Mouse (Mus musculus) mature B cell (primary cell): ENCODE results near the gene Rtn3.
"Not testable (repeated sequence)": the region's sequence is repeated elsewhere in the genome, so short reads cannot be mapped to it uniquely, and the experiment has no call there.

Experiments
- in situ Hi-C: fragments of 300-500 bp; cut with MboI; formaldehyde crosslinking; loops from 2 replicates; pipeline ENCODE4 v1.14.3; 2019

Gene Rtn3

DNA sequence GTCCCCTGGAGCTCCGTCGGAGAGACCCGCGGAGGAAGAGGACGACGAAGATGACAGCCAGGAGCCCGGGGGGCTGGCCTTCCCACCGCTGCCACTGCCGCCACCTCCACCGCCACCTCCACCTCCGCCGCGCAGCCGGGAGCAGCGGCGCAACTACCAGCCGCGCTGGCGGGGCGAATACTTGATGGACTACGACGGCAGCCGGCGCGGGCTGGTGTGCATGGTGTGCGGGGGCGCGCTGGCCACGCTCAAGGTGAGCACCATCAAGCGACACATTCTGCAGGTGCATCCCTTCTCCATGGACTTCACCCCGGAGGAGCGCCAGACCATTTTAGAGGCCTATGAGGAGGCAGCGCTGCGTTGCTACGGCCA is 60.4 kb downstream of the Rtn3 start:
- in situ Hi-C loops: loop anchor here (25.0 kb wide), 1 partner anchor 360 kb away; the partner anchor contains the start of gene Macrod1

DNA sequence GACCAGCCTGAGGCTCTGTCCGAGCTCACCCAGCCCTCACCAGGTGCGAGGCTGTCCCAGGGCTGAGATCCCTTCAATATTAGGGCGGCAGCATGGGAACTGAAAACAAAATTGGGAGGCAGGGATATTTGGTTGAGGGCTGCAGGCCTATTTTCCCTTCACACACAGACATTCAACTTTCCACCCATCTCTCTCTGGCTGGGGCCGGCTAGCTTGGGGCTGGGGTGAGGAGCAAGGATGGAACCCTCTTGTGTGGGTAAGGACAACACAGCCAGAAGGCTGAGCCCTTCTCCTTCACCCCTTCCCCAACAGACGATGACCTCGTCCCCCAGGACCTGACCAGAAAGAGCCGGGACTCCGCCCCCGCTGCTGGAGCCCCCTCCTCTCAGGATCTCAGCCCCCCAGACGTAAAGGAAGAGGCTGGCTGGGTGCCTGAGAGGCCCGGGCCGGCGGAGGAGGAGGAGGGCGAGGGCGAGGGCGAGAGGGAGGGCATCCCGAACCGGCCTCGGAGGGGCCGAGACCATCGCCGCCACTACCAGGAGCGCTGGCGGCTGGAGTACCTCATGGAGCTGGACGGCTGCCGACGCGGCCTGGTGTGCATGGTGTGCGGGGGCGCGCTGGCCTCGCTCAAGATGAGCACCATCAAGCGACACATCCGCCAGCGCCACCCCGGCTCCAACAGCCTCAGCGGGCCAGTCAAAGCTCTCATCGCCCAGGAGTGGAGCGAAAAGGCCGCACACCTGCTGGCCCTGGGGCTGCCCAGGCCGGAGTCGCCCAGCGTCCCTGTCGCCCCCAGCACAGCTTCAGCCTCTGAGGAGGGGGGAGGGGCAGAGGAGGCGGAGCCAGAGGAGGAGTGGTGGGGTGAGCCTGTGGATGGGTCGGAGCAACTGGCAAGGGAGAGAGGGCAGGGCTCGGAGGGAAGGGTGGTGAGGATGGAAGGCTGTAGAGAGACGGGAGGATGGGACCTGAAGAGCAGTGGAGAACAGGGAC is 61.2 kb downstream of the Rtn3 start:
- in situ Hi-C loops: loop anchor here (25.0 kb wide), 1 partner anchor 360 kb away; the partner anchor contains the start of gene Macrod1

DNA sequence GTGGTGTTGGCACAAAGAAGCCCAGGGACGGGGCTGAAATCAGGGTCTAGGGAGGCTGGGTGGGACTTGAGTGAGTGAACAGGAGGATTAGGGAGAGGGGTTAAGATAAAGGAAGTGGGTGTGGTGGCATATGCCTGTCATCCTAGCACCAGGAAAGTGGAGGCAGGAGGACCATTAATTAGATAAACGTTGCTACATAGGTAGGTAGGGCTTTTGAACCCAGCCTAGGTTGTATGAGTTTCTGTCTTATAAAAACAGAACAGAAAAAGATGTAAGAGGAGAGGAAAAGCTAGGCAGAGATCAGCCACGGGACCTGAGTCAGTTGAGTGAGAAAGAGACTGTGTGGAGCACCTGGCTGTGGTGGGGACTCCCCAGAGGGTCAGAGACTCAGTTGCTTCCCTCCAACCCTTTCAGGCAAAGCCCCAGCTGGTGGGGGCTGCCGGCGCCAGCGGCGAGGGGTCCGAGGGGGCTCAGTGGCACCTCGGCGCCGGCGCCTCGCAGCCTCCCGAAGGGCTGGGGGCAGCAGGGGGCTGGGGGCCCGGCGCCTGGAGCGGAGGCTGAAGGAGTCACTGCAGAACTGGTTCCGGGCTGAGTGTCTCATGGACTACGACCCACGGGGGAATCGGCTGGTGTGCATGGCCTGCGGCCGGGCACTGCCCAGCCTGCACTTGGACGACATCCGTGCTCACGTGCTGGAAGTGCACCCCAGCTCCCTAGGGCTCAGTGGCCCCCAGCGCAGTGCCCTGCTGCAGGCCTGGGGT is 62.1 kb downstream of the Rtn3 start:
- in situ Hi-C loops: loop anchor here (25.0 kb wide), 1 partner anchor 359 kb away; the partner anchor contains the start of gene Macrod1

DNA sequence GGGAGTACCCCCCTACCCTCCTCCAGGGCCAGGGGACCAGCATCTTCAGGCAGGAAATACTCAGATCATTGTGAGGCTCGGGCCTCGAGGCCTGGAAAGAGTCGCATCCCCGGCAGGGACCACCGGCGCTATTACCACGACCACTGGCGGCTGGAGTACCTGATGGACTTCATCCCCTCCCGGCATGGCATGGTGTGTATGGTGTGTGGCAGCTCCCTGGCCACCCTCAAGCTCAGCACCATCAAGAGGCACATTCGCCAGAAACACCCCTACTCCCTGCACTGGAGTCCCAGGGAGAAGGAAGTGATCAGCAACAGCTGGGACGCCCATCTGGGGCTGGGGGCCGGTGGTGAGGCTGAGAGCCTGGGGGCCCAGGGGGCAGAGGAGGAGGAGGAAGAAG is 63.0 kb downstream of the Rtn3 start:
- in situ Hi-C loops: loop anchor here (25.0 kb wide), 1 partner anchor 358 kb away; the partner anchor contains the start of gene Macrod1

DNA sequence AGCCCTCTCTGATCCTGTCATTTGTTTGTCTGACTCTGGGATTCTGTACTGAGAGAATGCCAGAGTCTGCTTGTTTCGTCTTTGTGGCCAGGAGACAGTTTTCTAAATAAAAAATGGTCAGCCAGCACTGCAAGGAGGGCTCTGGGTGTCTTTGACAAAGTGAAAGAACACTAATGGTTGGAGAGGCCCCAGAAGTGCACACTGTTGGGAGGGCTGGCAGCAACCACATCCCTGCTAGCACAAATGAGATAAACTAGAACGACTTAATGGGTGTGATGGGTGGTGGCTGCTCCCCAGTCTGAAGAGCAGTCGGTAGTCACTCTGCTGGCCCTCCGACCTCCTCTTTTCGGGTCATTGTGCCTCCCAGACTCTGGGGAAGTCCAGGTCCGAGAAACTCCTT is 63.9 kb downstream of the Rtn3 start:
- in situ Hi-C loops: loop anchor here (10.0 to 25.0 kb wide), 2 partner anchors 154 to 357 kb away; partner anchors contain the start of genes Macrod1 and Rcor2

DNA sequence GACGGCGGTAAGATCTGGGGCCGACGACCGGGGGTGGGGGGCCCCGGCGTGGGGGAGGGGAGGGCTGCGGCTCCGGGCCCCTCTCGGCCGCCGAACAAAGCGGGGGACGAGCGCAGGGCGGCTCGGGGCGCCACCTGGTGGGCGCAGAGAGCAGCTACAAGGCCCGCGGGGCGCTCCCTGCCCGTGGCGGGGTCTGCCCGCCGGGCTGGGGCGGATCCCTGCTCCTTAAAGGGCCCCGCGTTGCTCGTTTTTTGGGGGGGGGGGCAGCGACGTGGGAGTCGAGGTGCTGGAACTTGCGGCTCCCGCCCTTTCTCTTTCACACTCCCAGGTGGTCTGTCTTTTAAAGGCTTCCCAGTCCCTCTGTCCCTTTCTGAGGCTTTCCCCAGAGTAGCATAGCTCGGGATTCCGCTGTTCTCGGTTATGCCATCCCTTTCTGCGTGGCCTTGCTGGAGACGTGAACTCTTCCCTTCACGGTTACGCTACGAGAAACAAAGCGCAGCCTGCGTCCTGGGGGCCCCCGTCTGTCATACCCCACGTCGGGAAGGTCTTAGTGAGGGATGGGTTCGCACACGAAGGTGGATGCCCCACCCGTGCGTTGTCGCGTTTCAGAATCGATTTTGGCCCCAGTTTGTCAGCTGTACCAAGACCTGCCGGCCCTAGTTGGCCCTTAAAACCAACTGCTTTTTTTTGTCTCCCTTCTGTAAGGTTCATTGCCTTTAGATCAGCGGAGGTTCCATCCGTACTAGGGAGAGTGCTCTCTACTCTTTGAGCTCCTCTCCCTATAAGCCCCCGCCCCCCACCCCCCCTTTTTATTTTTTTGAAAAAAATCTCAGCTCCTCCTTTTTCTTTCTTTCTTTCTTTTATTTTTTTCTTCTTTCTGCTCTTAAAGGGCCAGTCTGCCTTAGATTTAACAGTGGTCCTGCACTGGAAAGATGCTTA is 64.9 kb downstream of the Rtn3 start:
- in situ Hi-C loops: loop anchor here (10.0 to 25.0 kb wide), 2 partner anchors 153 to 356 kb away; partner anchors contain the start of genes Macrod1 and Rcor2

DNA sequence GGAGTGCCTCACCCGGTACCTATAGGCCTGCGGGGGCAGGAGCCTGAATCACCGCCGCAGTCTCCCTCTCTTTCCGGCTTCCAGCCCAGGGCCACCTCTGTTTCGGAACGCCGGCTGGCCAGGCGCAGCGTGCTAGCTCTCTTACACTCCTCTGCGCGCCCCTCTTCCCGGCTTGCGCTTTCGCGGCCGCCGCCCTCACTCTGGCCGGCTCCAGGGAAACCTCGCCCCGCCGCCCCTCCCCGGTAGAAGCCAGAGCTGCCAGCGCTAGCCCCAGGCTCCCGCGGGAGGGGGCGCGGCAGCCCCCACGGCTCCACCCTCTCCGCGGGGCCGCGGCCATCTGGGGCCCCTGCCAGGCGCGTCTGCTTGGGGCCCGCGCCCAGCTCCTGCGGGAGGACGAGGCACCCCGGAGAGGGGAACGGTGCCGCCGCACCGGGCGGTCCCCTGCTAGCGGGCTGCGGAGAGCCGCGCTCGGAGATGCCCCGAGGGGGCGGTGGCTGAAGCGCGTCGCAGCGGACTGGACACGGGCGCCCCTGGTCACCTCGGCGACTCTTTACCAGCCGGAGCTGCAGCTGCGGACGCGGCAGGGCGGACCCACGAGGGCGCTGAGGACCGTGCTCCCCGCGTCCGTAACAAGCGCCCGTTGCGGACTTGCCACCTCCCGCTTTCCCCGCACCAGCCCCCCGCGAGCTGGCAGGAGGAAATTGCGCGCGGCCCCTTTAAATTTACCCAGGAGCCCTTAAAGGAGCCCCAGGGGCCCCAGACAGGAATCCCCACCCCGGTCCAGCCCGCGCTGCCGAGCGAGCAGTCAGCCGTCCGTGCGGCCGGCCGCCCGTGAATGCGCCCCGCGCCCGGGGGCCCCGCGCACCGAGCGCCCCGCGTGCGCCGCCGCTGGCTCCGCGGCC is 66.0 kb downstream of the Rtn3 start, which contains the start of gene 2700081O15Rik:
Gene 2700081O15Rik, plus strand, starts transcription at position 792 of the 902 bp plus-strand sequence.
- in situ Hi-C loops: loop anchor here (10.0 to 25.0 kb wide), 2 partner anchors 152 to 355 kb away; partner anchors contain the start of genes Macrod1 and Rcor2

DNA sequence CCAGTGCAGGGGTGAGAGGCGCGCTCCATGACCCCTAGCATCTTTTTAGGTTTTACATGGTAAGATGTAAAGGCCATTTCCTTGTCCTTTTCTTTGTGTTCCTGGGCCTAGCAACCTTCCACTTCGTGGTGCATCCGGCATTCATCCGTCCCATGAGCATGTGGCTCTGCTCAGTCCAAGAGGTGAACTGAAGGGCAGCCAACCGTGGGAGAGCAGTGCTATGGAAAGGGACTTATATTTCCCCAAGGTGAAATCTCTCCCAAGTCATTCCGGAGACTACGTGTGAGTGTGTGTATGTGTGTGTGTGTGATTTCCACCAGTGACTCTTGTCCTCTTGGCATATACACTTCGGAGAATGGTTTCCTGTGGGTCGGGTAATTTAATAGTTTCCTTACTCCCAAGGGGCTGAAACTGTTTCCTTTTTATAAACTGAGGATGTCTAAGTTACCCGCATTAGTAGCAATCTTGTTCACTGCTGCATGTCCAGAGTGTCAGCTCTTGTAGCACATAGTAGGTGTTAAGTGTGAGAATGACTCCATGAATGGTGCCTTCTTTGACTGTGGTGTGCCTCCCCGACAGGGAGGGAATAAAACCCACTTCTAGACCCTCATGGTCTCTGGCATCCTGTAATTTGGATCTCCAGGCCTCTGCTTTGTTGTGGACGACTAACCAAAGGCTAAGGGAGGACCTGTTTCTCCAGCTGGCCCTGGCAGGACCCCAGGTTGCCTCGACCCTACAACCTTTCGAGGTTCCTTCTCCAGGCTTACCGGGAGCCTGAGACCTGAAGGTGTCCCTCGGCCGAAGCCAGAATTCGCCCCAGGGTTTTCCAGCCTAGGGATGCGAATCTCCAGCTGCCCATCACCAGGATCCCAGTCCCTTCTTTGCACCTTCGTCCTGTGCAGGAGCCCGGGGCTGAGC is 66.9 kb downstream of the Rtn3 start:
- in situ Hi-C loops: loop anchor here (10.0 to 25.0 kb wide), 2 partner anchors 151 to 354 kb away; partner anchors contain the start of genes Macrod1 and Rcor2

DNA sequence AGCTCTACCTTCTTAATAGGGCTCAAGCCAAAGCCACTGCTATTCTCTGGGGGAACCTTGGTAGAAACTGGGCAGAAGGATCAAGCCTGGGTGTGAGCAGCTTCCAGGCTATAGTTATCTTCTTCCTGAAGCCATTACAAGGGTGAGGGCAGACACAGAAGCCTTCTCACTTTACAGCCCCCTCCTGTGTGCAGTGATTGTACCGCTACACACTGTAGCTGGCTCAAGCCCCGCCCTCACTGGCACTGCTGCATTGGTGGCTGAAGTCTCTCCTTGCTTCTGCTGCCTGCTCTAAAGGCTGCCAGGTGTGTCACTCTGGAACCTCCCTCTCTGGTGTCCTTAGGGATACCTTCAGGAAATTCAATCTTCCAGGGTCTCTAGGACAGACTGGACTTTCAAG is 70.7 kb downstream of the Rtn3 start:
- in situ Hi-C loops: loop anchor here (10.0 to 25.0 kb wide), 2 partner anchors 148 to 350 kb away; partner anchors contain the start of genes Macrod1 and Rcor2

DNA sequence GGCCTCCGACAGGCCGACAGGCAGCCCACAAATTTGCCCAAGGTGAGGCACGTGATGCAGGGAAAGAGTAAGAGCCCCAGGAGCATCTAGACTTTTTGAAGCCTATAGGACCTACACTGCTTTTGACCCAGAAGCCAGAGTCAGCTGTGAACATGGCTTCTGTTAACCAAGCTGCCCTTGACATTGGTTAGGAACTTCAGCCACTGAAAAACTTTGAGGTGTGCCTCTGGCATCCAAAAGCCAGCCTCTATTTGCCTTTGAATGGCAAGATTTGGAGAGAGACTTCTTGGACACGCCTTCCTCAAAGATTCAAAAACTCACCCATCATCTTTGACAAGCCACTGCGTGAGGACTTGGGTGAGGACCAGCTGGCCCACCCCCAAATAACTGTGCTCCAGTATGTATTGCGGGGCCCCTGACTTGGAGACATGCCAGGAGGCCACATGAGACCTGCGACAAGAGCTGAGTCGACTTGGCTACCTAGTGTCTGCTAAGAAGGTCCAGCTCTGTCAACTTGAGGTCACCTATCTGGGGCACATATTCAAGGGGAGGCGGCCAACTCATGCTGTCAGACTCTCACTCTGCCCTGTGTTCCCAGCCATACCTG is 78.4 kb downstream of the Rtn3 start:
- in situ Hi-C loops: loop anchor here (25.0 kb wide), 1 partner anchor 342 kb away; the partner anchor contains the start of gene Macrod1

DNA sequence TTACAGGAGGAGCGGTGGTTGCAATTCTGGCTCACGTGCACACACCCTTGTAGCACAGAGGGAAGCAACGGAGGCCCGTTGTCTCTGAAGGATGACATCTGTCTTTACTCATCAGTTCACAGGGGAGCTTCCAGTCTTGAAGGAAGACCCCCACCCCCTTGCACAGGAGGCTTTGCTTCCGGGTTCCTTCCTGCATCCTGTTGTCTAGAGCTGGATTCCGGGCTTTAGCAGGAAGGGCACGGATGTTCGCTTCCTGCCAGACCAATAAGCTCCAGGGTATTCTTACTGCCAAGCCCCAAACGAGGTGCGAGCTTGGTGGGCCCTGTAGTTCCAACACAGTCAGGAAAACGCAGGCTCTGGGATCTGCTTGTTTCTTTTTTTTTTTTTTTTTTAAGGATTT is 82.4 kb downstream of the Rtn3 start:
- in situ Hi-C loops: loop anchor here (25.0 kb wide), 1 partner anchor 338 kb away; the partner anchor contains the start of gene Macrod1

DNA sequence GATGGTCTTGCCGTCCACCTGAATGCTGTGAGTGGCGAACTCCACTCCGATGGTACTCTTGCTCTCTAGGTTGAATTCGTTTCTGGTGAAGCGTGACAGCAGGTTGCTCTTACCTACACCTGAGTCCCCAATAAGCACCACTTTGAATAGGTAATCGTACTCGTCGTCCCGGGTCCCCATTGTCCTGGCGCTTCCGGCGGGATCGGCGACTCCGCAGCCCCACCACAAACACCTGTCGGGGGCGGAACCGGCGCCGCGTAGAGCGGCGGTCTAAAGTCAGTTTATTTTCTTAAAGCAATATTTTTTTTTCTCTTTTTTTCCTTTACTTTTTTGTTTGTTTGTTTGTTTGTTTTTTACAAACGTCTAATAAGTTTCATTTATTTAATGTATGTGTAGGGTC is 84.2 kb downstream of the Rtn3 start:
- in situ Hi-C loops: not testable (repeated sequence)

DNA sequence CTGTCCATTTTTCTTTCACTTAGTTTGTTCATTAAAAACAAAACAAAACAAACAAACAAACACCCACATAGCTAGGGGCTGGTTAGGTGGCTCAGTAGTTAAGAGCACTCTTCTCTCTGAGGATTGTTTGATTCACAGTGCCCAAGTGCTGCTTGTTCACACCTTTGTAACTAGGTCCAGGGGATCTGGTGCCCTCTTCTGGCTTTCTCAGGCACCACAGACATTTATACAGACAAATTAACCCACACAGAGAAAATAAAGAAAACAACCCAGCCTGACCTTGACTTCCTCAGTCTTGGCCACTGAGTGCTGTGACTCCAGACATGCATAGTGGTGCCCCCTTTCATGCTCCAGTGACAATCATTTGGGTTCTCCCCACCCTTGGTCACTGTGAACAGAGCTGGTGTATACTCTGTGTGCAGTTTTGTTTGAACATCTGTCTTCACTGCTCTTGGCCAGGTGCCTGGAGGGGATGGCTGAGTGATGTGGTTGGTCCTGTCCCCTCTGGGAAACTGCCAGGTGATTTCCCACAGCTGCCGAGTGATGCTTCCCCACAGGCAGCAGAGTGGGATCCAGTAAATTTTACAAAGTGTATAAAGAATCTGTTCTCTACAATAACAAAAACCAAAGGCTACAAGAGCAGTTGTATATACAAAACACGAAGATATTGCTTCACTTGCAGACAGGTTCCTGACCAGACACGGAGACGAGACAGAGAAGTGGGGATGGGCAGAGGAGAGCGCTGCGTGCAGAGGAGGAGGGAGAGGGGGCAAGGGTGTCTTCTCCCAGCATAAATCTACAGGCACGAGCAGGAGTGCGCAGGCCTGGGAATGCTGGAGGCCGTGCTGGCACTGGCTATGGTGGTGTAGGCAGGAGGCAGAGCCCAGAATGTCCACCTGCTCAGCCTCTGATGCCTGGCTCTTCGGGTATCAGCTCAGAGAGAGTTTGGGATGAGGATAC is 85.9 kb downstream of the Rtn3 start:
- in situ Hi-C loops: not testable (repeated sequence)

DNA sequence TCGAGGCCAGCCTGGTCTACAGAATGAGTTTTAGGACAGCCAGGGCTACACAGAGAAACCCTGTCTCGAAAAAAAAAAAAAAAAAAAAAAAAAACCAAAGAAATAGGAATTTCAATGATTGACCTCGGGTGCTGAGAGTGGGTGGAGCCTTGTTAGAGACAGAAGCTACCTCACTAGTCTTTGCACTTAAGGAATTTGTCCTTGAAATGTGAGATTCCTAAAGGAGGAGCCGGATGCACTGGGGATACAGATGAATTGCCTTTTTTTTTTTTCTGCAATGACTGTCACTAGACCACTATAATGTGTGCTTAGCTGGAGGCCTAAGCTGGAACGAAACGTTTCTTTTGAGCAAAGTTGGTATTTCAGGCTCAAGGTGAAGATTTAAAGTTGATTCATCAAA is 94.6 kb downstream of the Rtn3 start:
- in situ Hi-C loops: no loop called here

DNA sequence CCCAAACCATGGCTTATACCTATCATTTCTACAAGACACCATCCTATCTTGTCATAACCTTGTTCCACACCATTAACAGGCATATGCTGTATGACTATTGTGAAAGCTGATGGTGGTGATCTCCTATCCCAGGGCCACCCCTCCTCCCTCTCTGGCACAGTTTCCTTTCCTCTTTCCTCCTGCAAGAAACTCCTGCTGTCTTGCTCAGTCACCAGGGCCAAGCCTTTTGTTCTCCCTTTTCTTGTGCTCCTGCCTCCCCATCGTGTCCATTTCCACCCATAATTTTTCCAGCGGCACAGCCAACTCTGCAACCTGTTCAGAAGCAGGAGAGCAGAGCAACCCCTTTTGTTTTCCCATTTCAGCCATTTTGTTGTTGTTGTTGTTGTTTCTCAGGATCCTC is 97.0 kb downstream of the Rtn3 start:
- in situ Hi-C loops: no loop called here

DNA sequence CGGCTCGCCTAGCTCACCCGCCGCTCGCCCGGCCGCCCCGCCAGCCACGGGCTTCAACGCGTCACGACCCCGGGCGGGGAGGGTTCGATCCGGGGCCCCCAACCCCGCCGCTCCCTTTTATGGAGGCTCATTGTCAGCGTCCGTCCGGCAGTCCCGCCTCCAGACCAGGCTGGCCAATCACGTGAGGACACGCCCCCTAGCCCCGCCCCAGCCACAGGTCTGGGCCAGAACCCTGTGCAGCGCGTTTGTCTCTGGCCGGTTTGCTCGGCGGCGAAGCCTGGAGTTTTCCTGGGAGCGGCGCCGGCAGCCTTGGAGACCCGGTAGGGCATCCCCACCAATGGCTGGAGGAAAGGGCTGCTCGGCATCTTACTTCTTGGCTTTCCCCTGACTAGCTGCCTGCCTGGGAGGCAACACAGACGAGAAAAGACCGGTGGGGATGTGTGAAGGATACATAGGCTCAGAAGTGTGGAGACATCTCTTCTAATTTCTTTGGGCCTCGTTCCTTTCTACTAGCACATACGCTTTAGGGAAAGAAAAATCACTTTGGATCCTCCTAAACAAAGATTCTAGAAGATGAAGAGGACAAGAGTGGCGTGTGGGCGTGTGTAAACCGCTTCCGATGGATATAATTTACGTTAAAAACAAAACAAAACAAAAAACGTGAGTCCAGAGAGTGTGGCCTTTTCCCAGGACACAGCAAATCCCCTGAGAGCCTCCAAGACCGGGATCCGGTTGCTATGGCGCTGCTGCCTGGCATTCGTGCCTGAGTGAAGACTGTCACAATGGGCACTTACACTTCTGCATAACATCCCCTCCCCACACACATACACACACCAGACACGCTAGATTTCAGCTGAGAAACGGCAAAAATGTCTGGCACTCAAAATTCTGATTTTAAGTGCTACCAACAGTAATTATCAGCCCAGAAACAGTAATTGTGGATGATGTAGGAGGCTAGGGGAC is 99.9 kb downstream of the Rtn3 start, which contains the start of gene Spindoc:
Gene Spindoc, minus strand, starts transcription at position 92 of the 963 bp plus-strand sequence.
- in situ Hi-C loops: no loop called here
